In the genomic region with DNA sequence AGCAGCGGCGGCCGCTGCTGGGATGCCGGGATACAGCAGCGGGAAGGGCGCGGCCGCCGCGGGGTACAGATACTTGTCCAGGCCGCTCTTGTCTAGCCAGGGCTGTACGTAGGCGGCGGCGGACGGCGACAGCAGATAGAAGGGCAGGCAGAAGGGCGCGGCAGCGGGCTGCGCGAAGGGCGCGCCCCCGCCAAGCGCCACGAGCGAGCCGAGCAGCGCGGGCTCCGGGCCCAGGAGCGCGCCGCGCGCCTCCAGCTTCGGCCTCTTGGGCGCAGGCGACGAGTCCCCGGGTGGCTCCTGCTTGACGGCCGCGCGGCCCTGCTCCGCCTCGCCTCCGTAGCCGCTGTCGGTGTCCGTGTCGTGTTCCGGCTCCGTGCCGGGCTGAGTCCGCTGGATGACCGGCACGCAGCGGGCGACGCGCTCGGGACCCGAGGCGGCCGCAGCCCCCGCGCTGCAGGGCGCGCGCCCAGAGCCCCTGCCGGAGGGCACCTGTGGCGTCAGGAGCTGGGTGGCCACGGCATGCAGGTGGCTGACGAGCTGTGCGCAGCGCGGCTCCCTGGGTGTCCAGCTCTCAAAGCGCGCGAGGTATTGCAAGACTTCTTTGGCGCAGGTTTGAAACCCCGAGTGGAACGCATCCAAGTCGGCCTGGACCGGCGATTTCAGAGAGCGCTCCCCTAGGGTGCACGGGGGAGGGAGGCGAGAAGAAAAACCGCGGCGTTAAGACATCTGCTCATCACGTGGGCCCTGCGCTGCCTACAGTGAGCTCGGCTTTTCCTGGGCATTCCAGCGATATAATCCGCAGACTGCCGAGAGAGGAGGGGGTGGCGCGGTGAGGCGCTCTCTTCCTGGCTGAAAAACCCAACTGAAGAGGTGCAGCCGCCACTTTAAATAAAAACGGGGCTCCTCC, we compare ENCODE assay signal across 8 mouse cellular contexts. TPM values are rescaled to one million over a fixed set of nuclear protein-coding genes. Genes with fewer than 3 reads are reported as not detected.
DNase-seq lines count a peak whose midpoint lies in the region; ATAC-seq lines count a peak whose summit lies in the region.

No protein-coding gene starts in this region.

- no peaks in the 10 kb centered on the region for H3K9me3 ChIP-seq in limb, embryonic 10.5 days (replicated peaks)
- H3K9me3 ChIP-seq in midbrain, embryonic 13.5 days, result no peaks in the 10 kb centered on the region

- H3K4me3 ChIP-seq in limb, embryonic 10.5 days, result peak overlapping the region; percentile 68
- H3K4me3 ChIP-seq in midbrain, embryonic 13.5 days (replicated peaks), result peak overlapping the region; percentile 64

- DNase-seq in thymus, postnatal 25 days, result peak; percentile 6
- DNase-seq in thymus, postnatal 10 days (ENCODE audit: low spot score in 2 of 2), result no peak
- DNase-seq in embryo, embryonic 9.5 days (ENCODE audit: extremely low spot score), result peak; percentile 67
- peak; percentile 99 for DNase-seq in heart, adult 11 months
- DNase-seq in kidney, adult 18-20 months, result peak; percentile 59
- peak; percentile 67 for DNase-seq in limb, embryonic 10.5 days (ENCODE audit: low spot score)
- DNase-seq in spleen, postnatal 14 days (ENCODE audit: low spot score in 2 of 2), result peak; percentile 21 to 31

- H3K27ac ChIP-seq in limb, embryonic 10.5 days, result peak overlapping the region; percentile 75
- peak overlapping the region; percentile 58 for H3K27ac ChIP-seq in midbrain, embryonic 13.5 days

- peaks cover 51% of the 10 kb centered on the region for H3K4me1 ChIP-seq in limb, embryonic 10.5 days
- peaks cover 47% of the 10 kb centered on the region for H3K4me1 ChIP-seq in midbrain, embryonic 13.5 days (replicated peaks)

- peaks cover 80% of the 10 kb centered on the region for H3K27me3 ChIP-seq in limb, embryonic 10.5 days (ENCODE audit: low read depth, poor library complexity, severe bottlenecking)
- peaks cover 80% of the 10 kb centered on the region for H3K27me3 ChIP-seq in midbrain, embryonic 13.5 days

- H3K4me2 ChIP-seq in midbrain, embryonic 13.5 days (replicated peaks), result peak overlapping the region; percentile 99

- H3K36me3 ChIP-seq in limb, embryonic 10.5 days, result no peaks in the 10 kb centered on the region
- no peaks in the 10 kb centered on the region for H3K36me3 ChIP-seq in midbrain, embryonic 13.5 days

- peak overlapping the region; percentile 77 for H3K9ac ChIP-seq in midbrain, embryonic 13.5 days (replicated peaks)

- WGBS in limb, embryonic 10.5 days, result under 1% methylated on average over 85 of the region's 105 CpGs
- WGBS in midbrain, embryonic 13.5 days, result under 1% methylated on average over 105 of the region's 105 CpGs

- ATAC-seq in midbrain, embryonic 13.5 days, result peak; percentile 66

RNA-seq across cellular contexts. Expression of a gene that starts 2.0 kb away (rescaled TPM):
- polyA plus RNA-seq in limb, embryonic 10.5 days (2016; fragmentation: Nextera tagmentation; extraction: Ambion mirVana), result 0.23 and 0.26 TPM in 2 replicates
- 3.9 TPM in 2 replicates for polyA plus RNA-seq in midbrain, embryonic 13.5 days (2015; fragmentation: Nextera tagmentation; extraction: Ambion mirVana)

Comparison
In these comparisons a context has a peak if more than half of its experiments do, and no peak if none do; other contexts are left out.
1. DNase-seq: peak in thymus, postnatal 25 days (single experiment), embryo, embryonic 9.5 days (single experiment), heart, adult 11 months (single experiment), kidney, adult 18-20 months (single experiment), limb, embryonic 10.5 days (single experiment) and spleen, postnatal 14 days (2 of 2); none in thymus, postnatal 10 days (0 of 2).